17 mouse cellular contexts compared by ENCODE assay signal in genomic region chr7:82719740-82720139, GRCm38 (mm10).
DNase-seq lines count a peak whose midpoint lies in the region; ATAC-seq and TF ChIP-seq lines count a peak whose summit lies in the region.
"Had no signal": no experiment of that assay in that cellular context is flagged by ENCODE, and none has a peak within 500 bp of the region (broad histone marks: within the 10 kb centered on the region; RNA-seq: fewer than 3 reads in every experiment).

No protein-coding gene starts in this region.

- no peaks in the 10 kb centered on the region for H3K36me3 ChIP-seq in heart, embryonic 12.5 days
- no peaks in the 10 kb centered on the region for H3K36me3 ChIP-seq in intestine, embryonic 15.5 days
- 0 out of 2 replicates have a peak, but pooled peaks cover 3% of the 10 kb centered on the region for H3K36me3 ChIP-seq in intestine, postnatal 0 days (ENCODE audit: control insufficient read depth, insufficient read depth)
- no peaks in the 10 kb centered on the region for H3K36me3 ChIP-seq in limb, embryonic 12.5 days
- H3K36me3 ChIP-seq in midbrain, embryonic 16.5 days (ENCODE audit: control insufficient read depth, insufficient read depth, low read length) = no peaks in the 10 kb centered on the region
- H3K36me3 ChIP-seq: embryonic facial prominence, embryonic 13.5 days; liver, embryonic 15.5 days had no signal

- peaks cover 37% of the 10 kb centered on the region for H3K4me1 ChIP-seq in heart, embryonic 12.5 days (replicated peaks)
- H3K4me1 ChIP-seq in intestine, embryonic 15.5 days (replicated peaks) = no peaks in the 10 kb centered on the region
- 0 out of 2 replicates have a peak, but pooled peaks cover 5% of the 10 kb centered on the region for H3K4me1 ChIP-seq in intestine, postnatal 0 days (replicated peaks; ENCODE audit: control insufficient read depth, insufficient read depth, low read length)
- peaks cover 77% of the 10 kb centered on the region for H3K4me1 ChIP-seq in limb, embryonic 12.5 days (replicated peaks)
- H3K4me1 ChIP-seq in midbrain, embryonic 16.5 days (ENCODE audit: control insufficient read depth, insufficient read depth, low read length) = peaks cover 9% of the 10 kb centered on the region; the same call in 1 of the 2 replicates
- H3K4me1 ChIP-seq: liver, embryonic 15.5 days had no signal

- no peaks in the 10 kb centered on the region for H3K27me3 ChIP-seq in heart, embryonic 12.5 days (replicated peaks)
- no peaks in the 10 kb centered on the region for H3K27me3 ChIP-seq in intestine, embryonic 15.5 days (replicated peaks)
- no peaks in the 10 kb centered on the region for H3K27me3 ChIP-seq in intestine, postnatal 0 days (replicated peaks; ENCODE audit: control insufficient read depth, insufficient read depth, low read length)
- no peaks in the 10 kb centered on the region for H3K27me3 ChIP-seq in limb, embryonic 12.5 days
- H3K27me3 ChIP-seq in midbrain, embryonic 16.5 days (ENCODE audit: control insufficient read depth, insufficient read depth, low read depth, low read length) = no peaks in the 10 kb centered on the region
- H3K27me3 ChIP-seq: CH12.LX; embryonic facial prominence, embryonic 13.5 days; liver, embryonic 15.5 days had no signal

- no peak for ATAC-seq in heart, embryonic 12.5 days (ENCODE audit: insufficient number of reproducible peaks, low FRiP score)
- ATAC-seq in intestine, embryonic 15.5 days = peak; percentile 48; the same call in 1 of the 2 replicates
- ATAC-seq in intestine, postnatal 0 days = no peak
- no peak for ATAC-seq in limb, embryonic 12.5 days (ENCODE audit: insufficient number of reproducible peaks, insufficient read depth, low FRiP score, low TSS enrichment, low read depth)
- no peak for ATAC-seq in midbrain, embryonic 16.5 days

- no peak for DNase-seq in heart, adult 8-10 months (ENCODE audit: low spot score)
- DNase-seq in kidney, postnatal 4 days = no peak
- no peak for DNase-seq in layer of hippocampus, adult 9-11 months
- DNase-seq: adrenal gland, adult 2 months; cerebellum, adult 18-20 months; heart, adult 18-20 months; kidney, adult 9 months; right cerebral cortex, adult 18-20 months had no signal

- TF ChIP-seq CTCF in intestine, postnatal 0 days (IDR thresholded peaks at IDR 0.05; ENCODE audit: low read depth) = no peak

- H3K9me3 ChIP-seq in heart, embryonic 12.5 days (replicated peaks) = no peaks in the 10 kb centered on the region
- no peaks in the 10 kb centered on the region for H3K9me3 ChIP-seq in intestine, embryonic 15.5 days
- H3K9me3 ChIP-seq in intestine, postnatal 0 days (ENCODE audit: control insufficient read depth) = no peaks in the 10 kb centered on the region
- no peaks in the 10 kb centered on the region for H3K9me3 ChIP-seq in limb, embryonic 12.5 days
- H3K9me3 ChIP-seq in midbrain, embryonic 16.5 days (replicated peaks; ENCODE audit: control insufficient read depth, low read length, poor library complexity, severe bottlenecking) = no peaks in the 10 kb centered on the region
- H3K9me3 ChIP-seq: embryonic facial prominence, embryonic 13.5 days; liver, embryonic 15.5 days had no signal

- no peak overlapping the region for H3K4me2 ChIP-seq in heart, embryonic 12.5 days
- no peak overlapping the region for H3K4me2 ChIP-seq in intestine, embryonic 15.5 days (replicated peaks)
- H3K4me2 ChIP-seq in intestine, postnatal 0 days (replicated peaks; ENCODE audit: low read depth) = no peak overlapping the region
- no peak overlapping the region for H3K4me2 ChIP-seq in limb, embryonic 12.5 days
- H3K4me2 ChIP-seq in midbrain, embryonic 16.5 days (ENCODE audit: low read length) = no peak overlapping the region
- H3K4me2 ChIP-seq: liver, embryonic 15.5 days had no signal

- no peak overlapping the region for H3K4me3 ChIP-seq in heart, embryonic 12.5 days
- no peak overlapping the region for H3K4me3 ChIP-seq in intestine, embryonic 15.5 days (replicated peaks)
- no peak overlapping the region for H3K4me3 ChIP-seq in intestine, postnatal 0 days (ENCODE audit: low read depth, low read length)
- no peak overlapping the region for H3K4me3 ChIP-seq in limb, embryonic 12.5 days (replicated peaks)
- no peak overlapping the region for H3K4me3 ChIP-seq in midbrain, embryonic 16.5 days (ENCODE audit: low read depth, low read length)
- H3K4me3 ChIP-seq: embryonic facial prominence, embryonic 13.5 days; gastrocnemius, adult 2 months; liver, embryonic 15.5 days had no signal

- peak overlapping the region; percentile 33; the same call in 1 of the 2 replicates for H3K27ac ChIP-seq in heart, embryonic 12.5 days (ENCODE audit: poor library complexity, severe bottlenecking)
- H3K27ac ChIP-seq in intestine, embryonic 15.5 days = no peak overlapping the region
- no peak overlapping the region for H3K27ac ChIP-seq in intestine, postnatal 0 days (ENCODE audit: low read depth, low read length)
- peak overlapping the region; percentile 83 for H3K27ac ChIP-seq in limb, embryonic 12.5 days
- peak overlapping the region; percentile 33; the same call in 1 of the 2 replicates for H3K27ac ChIP-seq in midbrain, embryonic 16.5 days (ENCODE audit: low read length)
- H3K27ac ChIP-seq: gastrocnemius, adult 2 months; liver, embryonic 15.5 days had no signal

- 67% methylated on average over 5 of the region's 5 CpGs for WGBS in heart, embryonic 12.5 days
- 70% methylated on average over 5 of the region's 5 CpGs for WGBS in intestine, embryonic 15.5 days
- 61% methylated on average over 5 of the region's 5 CpGs for WGBS in intestine, postnatal 0 days
- WGBS in limb, embryonic 12.5 days = 79% methylated on average over 5 of the region's 5 CpGs
- WGBS in midbrain, embryonic 16.5 days = 61% methylated on average over 5 of the region's 5 CpGs

- no peak overlapping the region for H3K9ac ChIP-seq in heart, embryonic 12.5 days
- no peak overlapping the region for H3K9ac ChIP-seq in intestine, embryonic 15.5 days
- H3K9ac ChIP-seq in intestine, postnatal 0 days (ENCODE audit: low read depth, low read length) = no peak overlapping the region
- no peak overlapping the region for H3K9ac ChIP-seq in limb, embryonic 12.5 days (replicated peaks)
- no peak overlapping the region for H3K9ac ChIP-seq in midbrain, embryonic 16.5 days (ENCODE audit: low read depth, low read length)
- H3K9ac ChIP-seq: embryonic facial prominence, embryonic 13.5 days; liver, embryonic 15.5 days had no signal

Comparison
In these comparisons a context has a peak if more than half of its experiments do, and no peak if none do; other contexts are left out.
1. H3K27ac ChIP-seq: peak in heart, embryonic 12.5 days (single experiment), limb, embryonic 12.5 days (single experiment) and midbrain, embryonic 16.5 days (single experiment); none in intestine, embryonic 15.5 days (single experiment) and intestine, postnatal 0 days (single experiment).